Mouse (Mus musculus) testis, postnatal 14 days (tissue): ENCODE data around the gene Erf.

Experiments
- DNase-seq: peaks from one replicate; pipeline ENCODE4 v3.0.0; 2021; ENCODE audit warnings: low spot score

Gene Erf

DNA sequence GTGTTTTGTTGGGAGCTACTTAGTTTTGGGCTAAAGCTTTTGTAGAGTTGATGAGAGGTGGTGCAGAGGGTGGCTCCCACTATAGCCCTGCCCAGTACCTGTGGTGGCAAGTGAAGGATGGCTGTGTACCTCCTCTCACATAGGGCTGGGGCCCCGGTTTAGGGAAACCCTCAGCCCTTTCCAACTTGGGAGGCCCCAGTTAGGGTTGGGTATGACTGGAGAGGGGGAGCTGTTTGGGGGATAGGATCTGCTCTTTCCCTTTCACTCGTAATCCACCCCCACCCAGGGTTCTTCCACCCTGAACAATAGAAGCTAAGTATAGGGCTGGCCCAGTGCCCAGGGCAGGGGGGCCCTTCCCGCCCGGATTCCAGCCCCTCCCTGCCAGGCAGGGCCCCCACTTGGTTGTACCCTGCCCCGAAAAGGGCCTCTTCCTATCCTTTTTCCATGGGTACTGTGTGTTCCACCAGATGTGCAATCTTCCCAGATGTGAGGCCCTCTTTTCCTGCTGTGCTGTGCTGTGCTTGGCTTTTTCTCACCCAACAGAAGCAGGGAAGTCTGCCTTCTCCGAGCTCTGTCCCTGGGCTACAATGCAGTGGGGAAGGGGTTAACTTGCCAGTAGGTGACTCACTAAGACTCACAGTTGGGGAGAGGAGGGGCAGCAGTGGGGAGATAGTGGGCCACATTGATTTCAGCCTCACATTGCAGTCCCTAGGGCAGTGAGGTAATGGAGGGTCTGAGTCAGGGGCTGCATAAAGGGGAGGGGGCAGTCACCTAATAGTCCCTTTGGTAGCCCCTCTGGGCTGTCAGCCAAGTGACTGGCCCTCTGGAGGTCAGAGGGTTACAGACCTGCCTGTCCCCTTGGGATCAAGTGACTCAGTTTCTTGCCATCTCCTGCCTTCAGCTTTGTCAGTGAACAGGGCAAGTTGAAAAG, 29.6 kb upstream of the Erf start:
- no peak for DNase-seq

- peak; percentile 90 for DNase-seq
Measured at GRCm38 (mm10) chr7:25279076-25279860, 28.7 kb upstream of the Erf start.

DNA sequence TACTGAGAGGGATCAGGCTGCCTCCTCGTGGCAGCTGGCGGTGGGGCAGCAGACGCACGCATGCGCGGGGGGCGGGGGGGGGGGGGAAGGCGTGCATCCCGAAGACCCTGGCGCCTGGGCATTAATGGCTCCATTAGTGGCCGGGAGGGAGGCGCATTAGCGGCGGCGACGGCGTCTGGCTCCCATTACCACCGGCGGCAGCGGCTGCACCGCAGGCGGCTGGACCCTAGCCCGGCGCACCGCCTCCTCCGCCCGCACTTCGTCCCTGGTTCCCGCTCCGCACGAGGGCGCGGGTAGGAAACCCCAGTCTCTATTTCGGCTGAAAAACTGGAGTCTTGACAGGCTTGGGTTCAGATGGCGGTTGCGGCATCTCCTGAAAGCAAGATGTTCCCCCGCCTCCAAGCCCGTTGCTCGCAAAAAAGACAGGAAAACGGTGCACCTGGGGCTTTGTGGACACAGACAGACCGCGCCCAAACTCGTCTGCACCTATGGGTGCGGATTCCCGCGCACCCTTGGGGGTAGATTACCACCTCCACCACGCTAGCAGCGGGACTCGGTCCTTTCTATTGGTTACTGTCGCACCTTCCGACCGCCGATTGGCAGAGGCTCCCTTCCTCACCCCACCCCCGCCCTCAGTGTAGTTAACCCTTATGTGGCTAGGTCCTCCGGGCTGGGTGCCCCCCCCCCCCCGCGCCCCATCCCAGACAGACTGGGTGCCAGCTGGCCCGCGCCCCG, 27.9 kb upstream of the Erf start:
- DNase-seq = peak; percentile 92

DNA sequence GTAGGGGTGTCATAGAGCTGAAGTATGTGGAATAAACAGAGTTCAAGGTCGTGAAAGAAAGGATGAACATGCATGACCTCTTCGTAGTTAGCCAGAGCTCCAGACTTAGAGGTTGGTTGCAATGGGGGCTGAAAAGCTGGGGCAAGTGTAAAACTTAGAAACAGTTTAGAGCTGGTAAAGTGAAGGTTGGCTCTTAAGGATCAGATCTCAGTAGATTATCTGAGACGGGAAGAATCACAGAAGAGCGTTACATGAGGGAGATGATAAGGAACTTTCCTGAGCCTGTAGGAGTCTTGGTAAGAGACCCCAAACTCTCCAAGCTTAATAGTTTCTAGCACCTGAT, 27.4 kb upstream of the Erf start:
- no peak for DNase-seq

DNA sequence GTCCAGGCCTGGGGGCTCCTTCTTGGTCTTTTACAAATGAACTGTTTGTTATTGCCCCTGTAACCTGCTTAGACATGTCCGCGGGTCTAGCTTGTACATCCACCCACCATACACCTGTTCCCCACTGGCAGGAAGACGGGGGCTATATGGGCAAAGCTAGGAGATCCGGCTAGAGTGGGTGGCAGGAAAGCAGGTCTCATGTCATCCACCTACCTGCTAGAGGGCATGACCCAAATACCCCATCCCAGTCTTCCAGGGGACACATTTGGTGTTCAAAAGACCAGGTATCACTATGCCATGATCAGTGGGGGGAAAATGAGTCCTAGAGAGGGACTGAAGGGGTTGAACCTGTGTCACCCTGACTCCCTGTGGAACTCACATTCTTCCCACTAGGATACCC, 26.8 kb upstream of the Erf start:
- DNase-seq = no peak

DNA sequence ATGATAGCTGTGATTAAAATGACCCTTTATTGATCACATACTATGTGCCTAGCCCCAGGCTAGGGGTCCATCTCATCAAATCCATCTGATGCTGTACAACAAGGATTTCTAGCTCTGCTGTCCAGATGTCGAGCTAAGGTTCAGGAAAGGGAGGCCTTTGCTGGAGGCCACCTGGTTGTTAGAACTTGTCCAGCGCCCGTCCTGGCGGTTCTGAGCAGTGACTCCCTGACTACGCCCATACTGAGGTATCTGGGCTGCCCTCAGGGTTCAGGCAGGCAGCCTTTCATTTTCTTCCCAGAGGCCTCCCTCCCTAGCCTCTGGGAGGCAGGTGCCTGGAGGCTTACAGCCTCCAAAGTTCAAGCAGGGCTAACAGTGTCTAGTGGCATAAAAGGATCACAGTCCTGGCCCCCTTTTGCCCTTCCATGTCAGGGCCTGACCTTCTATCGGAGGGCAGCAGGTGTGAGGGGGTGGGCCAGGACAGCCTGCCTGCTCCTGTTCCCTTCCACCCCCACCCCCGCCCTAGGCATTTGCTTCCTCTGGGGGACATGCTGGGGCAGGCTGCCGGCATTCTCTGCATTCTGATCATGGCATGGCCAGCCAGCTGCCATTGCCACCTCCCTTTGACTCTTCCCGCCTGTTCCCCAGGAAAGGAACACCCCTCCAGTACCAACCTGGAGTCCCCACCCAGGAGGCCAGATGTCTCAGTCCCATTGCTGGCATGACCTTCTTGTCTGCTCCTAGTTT, 25.2 kb upstream of the Erf start:
- no peak for DNase-seq

- no peak for DNase-seq
Measured at GRCm38 (mm10) chr7:25274996-25275395, 24.4 kb upstream of the Erf start.

- DNase-seq = no peak
Measured at GRCm38 (mm10) chr7:25274571-25274970, 24.0 kb upstream of the Erf start.

DNA sequence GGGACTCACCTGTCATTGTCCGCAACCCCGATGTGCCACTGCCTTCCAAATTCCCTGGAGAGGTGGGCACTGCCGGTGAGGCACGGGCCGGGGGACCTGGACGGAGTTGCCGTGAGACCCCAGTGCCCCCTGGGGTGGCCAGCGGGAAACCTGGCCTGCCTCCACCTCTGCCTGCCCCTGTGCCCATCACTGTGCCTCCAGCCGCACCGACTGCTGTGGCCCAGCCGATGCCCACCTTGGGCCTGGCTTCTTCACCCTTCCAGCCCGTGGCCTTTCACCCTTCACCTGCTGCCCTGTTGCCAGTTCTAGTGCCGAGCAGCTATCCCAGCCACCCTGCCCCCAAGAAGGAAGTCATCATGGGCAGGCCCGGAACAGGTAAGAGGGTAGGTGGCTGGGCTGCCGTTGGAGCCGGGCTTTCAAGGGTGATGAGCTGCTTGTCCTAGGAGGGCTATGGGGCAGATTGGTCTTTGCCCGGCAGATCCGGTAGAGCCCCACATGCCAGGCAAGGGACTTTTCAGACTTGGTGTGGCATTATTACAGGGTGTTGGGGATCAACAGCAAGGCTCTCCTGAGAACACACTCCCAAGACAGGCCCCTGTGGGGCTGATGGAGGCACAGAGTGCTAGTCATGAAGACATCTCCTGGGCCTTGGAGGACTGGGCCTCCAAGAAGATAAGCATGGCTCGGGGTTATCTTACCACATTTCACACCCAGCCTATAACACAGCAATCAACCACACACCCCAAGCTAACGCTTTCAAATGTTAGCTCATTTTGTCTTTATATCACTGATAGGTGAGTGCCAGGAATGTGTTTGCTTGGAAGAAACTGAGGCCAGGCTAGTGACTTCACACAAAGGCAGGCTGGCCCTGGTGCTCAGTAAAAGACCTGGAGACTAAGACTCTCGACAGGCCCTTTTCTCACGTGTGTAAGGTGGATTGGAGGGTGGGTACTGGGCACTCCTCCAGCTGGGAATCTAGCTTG, 23.0 kb upstream of the Erf start:
- no peak for DNase-seq

DNA sequence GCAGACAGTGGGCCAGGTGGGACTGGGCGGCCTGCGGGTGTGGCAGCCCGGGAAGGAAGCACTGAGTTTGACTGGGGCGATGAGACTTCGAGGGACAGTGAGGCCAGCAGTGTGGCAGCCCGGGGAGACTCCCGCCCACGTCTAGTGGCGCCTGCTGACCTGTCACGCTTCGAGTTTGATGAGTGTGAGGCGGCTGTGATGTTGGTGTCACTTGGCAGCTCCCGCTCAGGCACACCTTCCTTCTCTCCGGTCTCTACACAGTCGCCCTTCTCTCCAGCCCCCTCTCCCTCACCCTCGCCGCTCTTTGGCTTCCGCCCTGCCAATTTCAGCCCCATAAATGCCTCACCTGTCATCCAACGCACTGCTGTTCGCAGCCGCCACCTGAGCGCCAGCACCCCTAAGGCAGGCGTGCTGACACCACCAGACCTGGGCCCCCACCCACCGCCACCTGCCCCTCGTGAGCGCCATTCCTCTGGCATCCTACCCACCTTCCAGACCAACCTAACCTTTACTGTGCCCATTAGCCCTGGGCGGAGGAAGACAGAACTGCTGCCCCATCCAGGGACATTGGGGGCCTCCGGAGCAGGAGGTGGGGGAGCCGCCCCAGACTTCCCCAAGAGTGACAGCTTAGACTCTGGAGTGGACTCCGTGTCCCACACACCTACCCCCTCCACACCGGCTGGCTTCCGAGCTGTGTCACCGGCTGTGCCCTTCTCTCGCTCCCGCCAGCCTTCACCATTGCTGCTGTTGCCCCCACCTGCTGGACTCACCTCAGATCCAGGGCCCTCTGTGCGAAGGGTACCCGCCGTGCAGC, 22.1 kb upstream of the Erf start:
- DNase-seq = peak; percentile 19

- peak; percentile 22 for DNase-seq
Measured at GRCm38 (mm10) chr7:25271651-25272444, 21.3 kb upstream of the Erf start.

GRCm38 (mm10) chr7:25270652-25271633, 20.4 kb upstream of the Erf start:
- peak; percentile 21 for DNase-seq

DNA sequence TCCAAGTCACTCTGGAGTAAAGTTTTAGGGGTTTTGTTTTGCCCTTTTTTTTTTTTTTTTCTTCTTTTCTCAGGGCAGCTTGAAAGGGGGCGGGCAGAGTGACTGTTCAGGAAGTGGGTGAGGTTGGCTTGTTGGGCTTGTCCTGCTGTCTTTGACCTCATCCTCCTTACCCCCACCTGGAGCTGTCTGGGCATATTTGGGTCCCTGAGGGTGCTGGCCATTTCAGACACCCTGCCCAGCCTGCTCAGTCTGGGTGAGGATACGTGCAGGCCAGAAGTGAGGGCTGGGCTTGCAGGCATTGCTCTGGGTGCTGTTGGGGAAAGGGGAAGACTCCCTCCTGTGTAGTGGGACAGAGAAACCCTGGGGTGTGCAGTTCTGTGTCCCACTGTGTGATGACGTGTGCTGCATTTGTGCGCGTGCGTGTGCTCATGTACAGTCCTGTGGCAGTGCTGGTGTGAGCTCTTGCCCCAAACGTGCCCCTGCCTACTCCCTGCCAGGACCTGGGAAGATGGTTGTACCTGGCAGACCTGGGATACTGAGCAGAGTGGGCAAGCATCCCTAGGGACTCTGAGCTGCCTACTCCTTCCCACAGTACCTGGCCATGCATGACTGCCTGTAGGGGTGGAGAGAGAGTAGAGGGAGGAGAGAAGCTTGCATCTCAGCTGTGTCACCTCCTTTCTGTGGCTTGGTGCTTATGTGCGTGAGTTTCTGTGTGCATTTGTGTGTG, 19.1 kb upstream of the Erf start:
- DNase-seq = peak; percentile 29

DNA sequence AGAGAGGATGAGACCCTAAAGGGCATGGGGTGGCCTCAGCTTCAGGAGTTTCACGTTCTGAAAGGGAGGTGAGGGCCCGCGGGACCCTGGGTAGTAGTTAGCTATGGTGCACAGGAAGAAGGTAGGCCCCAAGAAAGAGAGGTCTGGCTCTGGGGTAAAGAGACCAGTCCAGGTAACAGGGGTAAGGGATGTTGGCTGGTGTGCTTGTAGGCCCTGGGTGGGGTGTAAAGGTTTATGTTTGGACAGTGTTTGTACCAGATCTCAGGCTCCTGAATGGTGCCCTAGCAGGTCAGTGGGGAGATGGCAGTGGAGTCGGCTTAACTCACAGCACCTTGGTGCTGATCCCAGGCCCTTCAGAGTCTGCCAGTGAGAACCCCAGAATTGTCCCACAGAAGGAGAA, 18.5 kb upstream of the Erf start:
- DNase-seq = peak; percentile 24

DNA sequence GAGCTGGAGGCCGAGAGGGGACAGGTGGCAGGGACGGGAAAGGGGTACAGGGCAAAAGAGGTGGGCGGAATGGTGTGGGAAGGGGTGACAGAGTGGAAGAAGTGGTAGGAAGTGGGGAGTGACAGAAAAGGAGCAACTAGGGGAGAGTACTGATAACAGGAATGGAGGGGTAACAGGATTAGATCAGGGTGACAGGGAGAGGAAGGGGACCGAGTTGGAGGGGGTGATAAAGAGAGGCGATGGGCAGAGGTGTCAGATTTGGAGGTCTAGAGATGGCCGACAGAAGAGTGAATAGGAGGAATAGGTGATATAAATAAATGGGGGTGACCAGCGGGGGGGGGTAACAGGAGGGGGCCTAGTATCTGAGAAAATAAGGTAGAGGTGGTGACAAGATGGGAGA, 18.0 kb upstream of the Erf start:
- DNase-seq = no peak

- DNase-seq = peak; percentile 100
Measured at GRCm38 (mm10) chr7:25267751-25268463, 17.3 kb upstream of the Erf start.
